Mouse (Mus musculus) brain, embryonic 14.5 days (tissue): ENCODE measurements around the gene Vim.

Experiments used
- CTCF ChIP-seq: fragments of 200-500 bp; IDR thresholded peaks from 2 replicates; pipeline ENCODE4 v1.5.1; 2012; ENCODE audit warnings: inconsistent platforms, mild to moderate bottlenecking, moderate library complexity, borderline replicate concordance; ENCODE audit not compliant: insufficient read depth, insufficient read length; ENCODE audit errors: extremely low read depth
- POLR2A ChIP-seq: fragments of 200-500 bp; IDR thresholded peaks from 2 replicates; pipeline ENCODE4 v1.6.1; 2012; ENCODE audit warnings: mild to moderate bottlenecking, inconsistent platforms, borderline replicate concordance; ENCODE audit not compliant: poor library complexity, insufficient read depth, insufficient read length, severe bottlenecking; ENCODE audit errors: extremely low read depth

DNA sequence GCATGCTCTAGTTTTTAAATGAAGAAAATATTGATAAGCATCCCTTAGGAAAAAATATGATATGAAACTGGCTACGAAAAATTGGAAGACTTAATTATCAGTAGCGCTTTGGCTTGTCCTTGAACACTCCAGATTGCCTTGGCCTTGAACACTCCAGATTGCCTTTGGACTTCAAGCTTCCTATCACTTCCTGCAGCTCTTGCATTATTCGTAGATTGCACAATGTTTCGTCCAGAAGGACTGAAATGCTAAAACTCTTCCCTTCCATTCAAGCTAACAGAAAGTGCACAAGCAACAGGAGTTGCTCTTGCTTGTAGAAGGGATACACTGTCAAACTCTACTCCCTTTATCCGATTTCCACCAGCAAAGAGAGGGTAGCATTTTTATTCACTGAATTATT is 14.4 kb upstream of the Vim start:
- TF ChIP-seq CTCF (no peak), POLR2A (no peak)
